In the genomic region with DNA sequence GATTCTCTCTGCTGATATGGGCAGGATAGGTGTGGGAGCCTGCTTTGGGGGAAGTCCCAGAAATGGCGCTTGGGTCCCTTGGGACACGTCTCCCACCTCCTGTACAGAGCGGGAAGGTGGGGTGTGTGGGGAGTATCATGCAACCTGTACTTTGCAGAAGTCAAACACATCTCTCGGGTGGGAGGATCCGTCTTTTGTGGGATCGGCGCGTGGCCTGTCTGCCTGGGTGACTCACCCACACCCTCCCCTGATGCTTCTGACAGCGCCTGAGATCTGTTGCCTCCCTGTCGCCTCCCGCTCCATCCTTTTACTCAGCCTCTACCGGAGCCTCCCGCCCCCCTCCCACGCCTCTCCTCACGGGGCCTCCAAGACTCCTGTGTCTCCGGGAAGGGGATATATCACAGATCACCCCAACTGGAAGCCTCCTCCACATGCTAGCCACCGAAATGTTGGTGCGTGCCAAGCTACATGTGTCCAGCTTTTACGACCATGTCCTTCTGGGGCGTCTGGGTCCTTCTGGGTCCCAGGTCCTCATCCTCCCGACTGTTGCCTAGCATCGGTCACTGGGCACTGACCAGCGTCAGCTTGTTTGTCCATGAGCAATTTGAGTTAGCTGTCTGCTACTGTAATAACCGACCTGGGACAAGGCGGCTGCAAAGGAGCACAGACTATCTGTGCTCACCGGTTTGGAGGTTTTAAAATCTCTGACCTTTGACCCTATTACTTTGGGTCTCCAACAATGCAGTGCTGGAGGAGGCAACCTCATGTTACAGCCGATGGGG, we compare ENCODE assay signal across 11 mouse cellular contexts.
DNase-seq lines count a peak whose midpoint lies in the region; ATAC-seq lines count a peak whose summit lies in the region.
"Had no signal": no experiment of that assay in that cellular context is flagged by ENCODE, and none has a peak within 500 bp of the region (broad histone marks: within the 10 kb centered on the region; RNA-seq: fewer than 3 reads in every experiment).

No protein-coding gene starts in this region.

- H3K4me3 ChIP-seq in liver, embryonic 13.5 days (replicated peaks) = no peak overlapping the region
- H3K4me3 ChIP-seq: forebrain, embryonic 15.5 days; hindbrain, embryonic 13.5 days had no signal

- peak; percentile 53 to 59 for DNase-seq in left cerebral cortex, adult 18-20 months (ENCODE audit: low spot score in 2 of 2)
- DNase-seq in left cerebral cortex, postnatal 4 days = no peak
- DNase-seq in frontal cortex, adult 2 months (ENCODE audit: extremely low spot score in 1 of 2, low spot score in 1 of 2) = peak; percentile 49 to 77
- no peak for DNase-seq in liver, embryonic 13.5 days
- DNase-seq in splenic B cell, adult 2 months (ENCODE audit: low read depth, low spot score) = peak; percentile 44
- DNase-seq in spleen, adult 12 weeks (ENCODE audit: low spot score) = no peak
- no peak for DNase-seq in embryo, embryonic 9.5 days (ENCODE audit: extremely low spot score)
- DNase-seq in urinary bladder, postnatal 36 days (ENCODE audit: low spot score in 2 of 2) = no peak

- 80% methylated on average over 27 of the region's 27 CpGs for WGBS in liver, embryonic 13.5 days (ENCODE audit: insufficient replicate concordance)

- peaks cover 82% of the 10 kb centered on the region for H3K4me1 ChIP-seq in liver, embryonic 13.5 days (replicated peaks)

- no peaks in the 10 kb centered on the region for H3K9me3 ChIP-seq in liver, embryonic 13.5 days (replicated peaks)
- H3K9me3 ChIP-seq: forebrain, embryonic 15.5 days; G1E; hindbrain, embryonic 13.5 days had no signal

- peak overlapping the region; percentile 3; the same call in 1 of the 2 replicates for H3K9ac ChIP-seq in liver, embryonic 13.5 days
- H3K9ac ChIP-seq: forebrain, embryonic 15.5 days; hindbrain, embryonic 13.5 days had no signal

- H3K4me2 ChIP-seq in liver, embryonic 13.5 days = no peak overlapping the region
- H3K4me2 ChIP-seq: forebrain, embryonic 15.5 days; hindbrain, embryonic 13.5 days had no signal

- H3K27me3 ChIP-seq in liver, embryonic 13.5 days = no peaks in the 10 kb centered on the region
- H3K27me3 ChIP-seq in splenic B cell, adult 2 months (ENCODE audit: control insufficient read depth, insufficient read depth, low read length, poor library complexity, severe bottlenecking) = no peaks in the 10 kb centered on the region
- H3K27me3 ChIP-seq: forebrain, embryonic 15.5 days; hindbrain, embryonic 13.5 days had no signal

- intact Hi-C loops in left cerebral cortex, postnatal 4 days (cut with DNase I) = no loop called here

- no peak for ATAC-seq in liver, embryonic 13.5 days (ENCODE audit: low read depth)
- ATAC-seq: forebrain, embryonic 15.5 days had no signal

- peak overlapping the region; percentile 96; the same call in 1 of the 2 replicates for H3K27ac ChIP-seq in liver, embryonic 13.5 days
- H3K27ac ChIP-seq: forebrain, embryonic 15.5 days; hindbrain, embryonic 13.5 days had no signal

- no peaks in the 10 kb centered on the region for H3K36me3 ChIP-seq in liver, embryonic 13.5 days
- H3K36me3 ChIP-seq in splenic B cell, adult 2 months (ENCODE audit: control insufficient read depth, insufficient read depth, low read length, poor library complexity, severe bottlenecking) = no peaks in the 10 kb centered on the region
- H3K36me3 ChIP-seq: forebrain, embryonic 15.5 days; hindbrain, embryonic 13.5 days had no signal

Comparison
In these comparisons a context has a peak if more than half of its experiments do, and no peak if none do; other contexts are left out.
1. DNase-seq: peak in left cerebral cortex, adult 18-20 months (2 of 2), frontal cortex, adult 2 months (2 of 2) and splenic B cell, adult 2 months (single experiment); none in left cerebral cortex, postnatal 4 days (single experiment), liver, embryonic 13.5 days (single experiment), spleen, adult 12 weeks (single experiment), embryo, embryonic 9.5 days (single experiment) and urinary bladder, postnatal 36 days (0 of 2).